Comparison of ENCODE assay signal across 8 mouse cellular contexts in genomic region chr9:44418519-44419385, GRCm38 (mm10). TPM values are rescaled to one million over a fixed set of nuclear protein-coding genes. Genes with fewer than 3 reads are reported as not detected.
DNase-seq lines count a peak whose midpoint lies in the region; ATAC-seq and TF ChIP-seq lines count a peak whose summit lies in the region.

Gene Ccdc84 (minus strand): TSS chr9:44418569.

- TF ChIP-seq CTCF in thymus, adult 2 months (IDR thresholded peaks at IDR 0.05; ENCODE audit: borderline replicate concordance, control insufficient read depth, extremely low read depth, insufficient read depth, low read length, poor library complexity), result no peak

- no peak for ATAC-seq in limb, embryonic 15.5 days (ENCODE audit: insufficient number of reproducible peaks, low FRiP score, low TSS enrichment, low read depth)
- no peak for ATAC-seq in stomach, embryonic 15.5 days (ENCODE audit: insufficient read depth, low FRiP score, low read depth)

- H3K27ac ChIP-seq in thymus, adult 2 months (ENCODE audit: control insufficient read depth, insufficient read depth, low read length), result peak within 1 kb of the TSS; percentile 63; the same call in 1 of the 2 replicates
- H3K27ac ChIP-seq in limb, embryonic 15.5 days, result peak within 1 kb of the TSS; percentile 70
- peak within 1 kb of the TSS; percentile 63 for H3K27ac ChIP-seq in stomach, embryonic 15.5 days

- DNase-seq in cerebellum, adult 18-20 months, result peak; percentile 23 to 38
- DNase-seq in cerebellum, postnatal 4 days (ENCODE audit: low spot score in 2 of 2), result no peak
- DNase-seq in thymus, adult 2 months, result no peak
- no peak for DNase-seq in thymus, postnatal 4 days
- no peak for DNase-seq in heart, postnatal 4 days
- no peak for DNase-seq in gastrocnemius, postnatal 25 days

- H3K36me3 ChIP-seq in thymus, adult 2 months (ENCODE audit: control insufficient read depth, insufficient read depth, low read length), result no peaks in the 10 kb centered on the region
- peaks cover 13% of the 10 kb centered on the region for H3K36me3 ChIP-seq in limb, embryonic 15.5 days
- 0 out of 2 replicates have a peak, but pooled peaks cover 3% of the 10 kb centered on the region for H3K36me3 ChIP-seq in stomach, embryonic 15.5 days

- peak within 1 kb of the TSS; percentile 80 for H3K9ac ChIP-seq in limb, embryonic 15.5 days
- H3K9ac ChIP-seq in stomach, embryonic 15.5 days, result peak within 1 kb of the TSS; percentile 76

- peak within 1 kb of the TSS; percentile 88 for H3K4me2 ChIP-seq in limb, embryonic 15.5 days
- peak within 1 kb of the TSS; percentile 89 for H3K4me2 ChIP-seq in stomach, embryonic 15.5 days

- no peak for TF ChIP-seq POLR2A in thymus, adult 2 months (IDR thresholded peaks at IDR 0.05; ENCODE audit: control insufficient read depth, extremely low read depth, insufficient read depth, low read length, poor library complexity)

- no peaks in the 10 kb centered on the region for H3K27me3 ChIP-seq in thymus, adult 2 months (ENCODE audit: control insufficient read depth, insufficient read depth, low read length)
- no peaks in the 10 kb centered on the region for H3K27me3 ChIP-seq in limb, embryonic 15.5 days
- no peaks in the 10 kb centered on the region for H3K27me3 ChIP-seq in stomach, embryonic 15.5 days (replicated peaks)

- 71% methylated on average over 14 of the region's 14 CpGs for WGBS in thymus, adult 2 months
- WGBS in limb, embryonic 15.5 days, result 75% methylated on average over 14 of the region's 14 CpGs
- 73% methylated on average over 14 of the region's 14 CpGs for WGBS in stomach, embryonic 15.5 days

- H3K9me3 ChIP-seq in limb, embryonic 15.5 days, result no peaks in the 10 kb centered on the region
- H3K9me3 ChIP-seq in stomach, embryonic 15.5 days, result no peaks in the 10 kb centered on the region

- H3K4me1 ChIP-seq in thymus, adult 2 months (replicated peaks; ENCODE audit: control insufficient read depth, insufficient read depth, low read length), result peaks cover 6% of the 10 kb centered on the region
- peaks cover 13% of the 10 kb centered on the region for H3K4me1 ChIP-seq in limb, embryonic 15.5 days
- H3K4me1 ChIP-seq in stomach, embryonic 15.5 days, result peaks cover 5% of the 10 kb centered on the region; the same call in 1 of the 2 replicates

- peak within 1 kb of the TSS; percentile 84 for H3K4me3 ChIP-seq in thymus, adult 2 months (ENCODE audit: control insufficient read depth, insufficient read depth, low read length)
- peak within 1 kb of the TSS; percentile 84 for H3K4me3 ChIP-seq in limb, embryonic 15.5 days
- H3K4me3 ChIP-seq in stomach, embryonic 15.5 days (replicated peaks), result peak within 1 kb of the TSS; percentile 79

RNA-seq across cellular contexts. Expression of gene Ccdc84, which starts in this region (rescaled TPM):
- polyA plus RNA-seq in thymus, adult 2 months (2012; rRNA removed), result 30.0 and 30.9 TPM in 2 replicates
- total RNA-seq in heart, postnatal 4 days (2021), result 10 to 100 TPM; 14.3 to 14.7 TPM
- polyA plus RNA-seq in limb, embryonic 15.5 days (2015; fragmentation: Nextera tagmentation; extraction: Ambion mirVana), result 24.3 and 26.0 TPM in 2 replicates
- polyA plus RNA-seq in stomach, embryonic 15.5 days (2015; fragmentation: Nextera tagmentation; extraction: Ambion mirVana), result 27.4 and 27.9 TPM in 2 replicates
- total RNA-seq in gastrocnemius, postnatal 25 days (2021), result 1 to 10 TPM; 3.9 to 5.8 TPM

Comparison
In these comparisons a context has a peak if more than half of its experiments do, and no peak if none do; other contexts are left out.
1. DNase-seq: peak in cerebellum, adult 18-20 months (2 of 2); none in cerebellum, postnatal 4 days (0 of 2), thymus, adult 2 months (single experiment), thymus, postnatal 4 days (single experiment), heart, postnatal 4 days (single experiment) and gastrocnemius, postnatal 25 days (single experiment).
2. Peak in every context shown above with its lines, with median percentiles within 50 percentile points of each other: H3K27ac ChIP-seq and H3K4me3 ChIP-seq.